Comparison of ENCODE assay signal across 10 mouse cellular contexts in genomic region chr12:57179465-57180188, GRCm38 (mm10). TPM values are rescaled to one million over a fixed set of nuclear protein-coding genes. Genes with fewer than 3 reads are reported as not detected.
A peak's percentile ranks its signal among the peaks of the same experiment; 100 is the strongest.
DNase-seq lines count a peak whose midpoint lies in the region; ATAC-seq lines count a peak whose summit lies in the region.
"Had no signal": no experiment of that assay in that cellular context is flagged by ENCODE, and none has a peak within 500 bp of the region (broad histone marks: within the 10 kb centered on the region; RNA-seq: fewer than 3 reads in every experiment).

No protein-coding gene starts in this region.

- H3K4me3 ChIP-seq in lung, embryonic 16.5 days (ENCODE audit: low read length) = no peak overlapping the region
- H3K4me3 ChIP-seq in embryonic facial prominence, embryonic 15.5 days (replicated peaks) = no peak overlapping the region
- H3K4me3 ChIP-seq in hindbrain, embryonic 11.5 days (ENCODE audit: low read depth, low read length) = no peak overlapping the region
- H3K4me3 ChIP-seq in kidney, embryonic 16.5 days (ENCODE audit: low read length) = no peak overlapping the region
- H3K4me3 ChIP-seq: liver, embryonic 15.5 days had no signal

- H3K9me3 ChIP-seq in lung, embryonic 16.5 days (ENCODE audit: control insufficient read depth, low read length) = no peaks in the 10 kb centered on the region
- H3K9me3 ChIP-seq in embryonic facial prominence, embryonic 15.5 days (replicated peaks) = no peaks in the 10 kb centered on the region
- H3K9me3 ChIP-seq in hindbrain, embryonic 11.5 days (ENCODE audit: control insufficient read depth, low read length) = no peaks in the 10 kb centered on the region
- H3K9me3 ChIP-seq in kidney, embryonic 16.5 days (ENCODE audit: low read length) = no peaks in the 10 kb centered on the region
- H3K9me3 ChIP-seq: liver, embryonic 15.5 days had no signal

- H3K27me3 ChIP-seq in lung, embryonic 16.5 days (ENCODE audit: control insufficient read depth, insufficient read depth, low read depth, low read length) = no peaks in the 10 kb centered on the region
- no peaks in the 10 kb centered on the region for H3K27me3 ChIP-seq in embryonic facial prominence, embryonic 15.5 days
- no peaks in the 10 kb centered on the region for H3K27me3 ChIP-seq in hindbrain, embryonic 11.5 days (ENCODE audit: control insufficient read depth, insufficient read depth, low read length)
- no peaks in the 10 kb centered on the region for H3K27me3 ChIP-seq in kidney, embryonic 16.5 days (ENCODE audit: insufficient read depth, low read length)
- H3K27me3 ChIP-seq: liver, embryonic 15.5 days had no signal

- ATAC-seq in lung, embryonic 16.5 days (ENCODE audit: low read depth) = 0 out of 2 replicates have a peak, but pooled peaks have one; percentile 26
- ATAC-seq in embryonic facial prominence, embryonic 15.5 days (ENCODE audit: insufficient number of reproducible peaks, low FRiP score, low TSS enrichment, low read depth) = 0 out of 2 replicates have a peak, but pooled peaks have one; percentile 39
- ATAC-seq in hindbrain, embryonic 11.5 days (ENCODE audit: low FRiP score) = peak; percentile 84
- ATAC-seq in kidney, embryonic 16.5 days (ENCODE audit: low FRiP score, low TSS enrichment) = no peak

- WGBS in lung, embryonic 16.5 days = 37% methylated on average over 5 of the region's 5 CpGs
- WGBS in embryonic facial prominence, embryonic 15.5 days = 26% methylated on average over 5 of the region's 5 CpGs
- WGBS in hindbrain, embryonic 11.5 days = 26% methylated on average over 5 of the region's 5 CpGs
- 46% methylated on average over 5 of the region's 5 CpGs for WGBS in kidney, embryonic 16.5 days

- 0 out of 2 replicates have a peak, but pooled peaks cover 5% of the 10 kb centered on the region for H3K4me1 ChIP-seq in lung, embryonic 16.5 days (replicated peaks; ENCODE audit: control insufficient read depth, insufficient read depth, low read length)
- H3K4me1 ChIP-seq in embryonic facial prominence, embryonic 15.5 days = no peaks in the 10 kb centered on the region
- no peaks in the 10 kb centered on the region for H3K4me1 ChIP-seq in hindbrain, embryonic 11.5 days (replicated peaks; ENCODE audit: control insufficient read depth, insufficient read depth, low read length)
- H3K4me1 ChIP-seq in kidney, embryonic 16.5 days (ENCODE audit: insufficient read depth, low read length) = no peaks in the 10 kb centered on the region

- no peak overlapping the region for H3K4me2 ChIP-seq in lung, embryonic 16.5 days (ENCODE audit: low read depth, low read length)
- H3K4me2 ChIP-seq in embryonic facial prominence, embryonic 15.5 days (replicated peaks) = no peak overlapping the region
- H3K4me2 ChIP-seq in hindbrain, embryonic 11.5 days (replicated peaks; ENCODE audit: low read depth, low read length) = no peak overlapping the region
- no peak overlapping the region for H3K4me2 ChIP-seq in kidney, embryonic 16.5 days (replicated peaks; ENCODE audit: low read depth, low read length)
- H3K4me2 ChIP-seq: liver, embryonic 15.5 days had no signal

- no peak overlapping the region for H3K27ac ChIP-seq in lung, embryonic 16.5 days (ENCODE audit: low read length)
- 0 out of 2 replicates have a peak overlapping the region, but pooled peaks have one; percentile 13 for H3K27ac ChIP-seq in embryonic facial prominence, embryonic 15.5 days (replicated peaks)
- H3K27ac ChIP-seq in hindbrain, embryonic 11.5 days (ENCODE audit: low read depth, low read length) = no peak overlapping the region
- H3K27ac ChIP-seq in kidney, embryonic 16.5 days (ENCODE audit: low read length) = no peak overlapping the region
- H3K27ac ChIP-seq: liver, embryonic 15.5 days had no signal

- H3K36me3 ChIP-seq in lung, embryonic 16.5 days (ENCODE audit: control insufficient read depth, insufficient read depth, low read length) = no peaks in the 10 kb centered on the region
- no peaks in the 10 kb centered on the region for H3K36me3 ChIP-seq in embryonic facial prominence, embryonic 15.5 days
- H3K36me3 ChIP-seq in hindbrain, embryonic 11.5 days (ENCODE audit: control insufficient read depth, insufficient read depth, low read length) = no peaks in the 10 kb centered on the region
- no peaks in the 10 kb centered on the region for H3K36me3 ChIP-seq in kidney, embryonic 16.5 days (ENCODE audit: insufficient read depth, low read length)
- H3K36me3 ChIP-seq: liver, embryonic 15.5 days had no signal

- no peak overlapping the region for H3K9ac ChIP-seq in lung, embryonic 16.5 days (ENCODE audit: low read length)
- no peak overlapping the region for H3K9ac ChIP-seq in embryonic facial prominence, embryonic 15.5 days
- H3K9ac ChIP-seq in hindbrain, embryonic 11.5 days (ENCODE audit: low read depth, low read length) = no peak overlapping the region
- no peak overlapping the region for H3K9ac ChIP-seq in kidney, embryonic 16.5 days (replicated peaks; ENCODE audit: low read length)
- H3K9ac ChIP-seq: liver, embryonic 15.5 days had no signal

- no peak for DNase-seq in lung, postnatal 10 days
- peak; percentile 69 for DNase-seq in hindbrain, embryonic 11.5 days (ENCODE audit: low spot score)
- DNase-seq in retina, postnatal 1 day = peak; percentile 81
- DNase-seq in c-Kit-positive CD71-positive TER-119-positive erythroid progenitor cells, embryonic 14.5 days (ENCODE audit: low spot score) = no peak
- no peak for DNase-seq in layer of hippocampus, postnatal 25 days (ENCODE audit: extremely low spot score in 1 of 2, low spot score in 1 of 2)
- DNase-seq: right cerebral cortex, postnatal 14 days had no signal

RNA-seq across cellular contexts. Expression of gene Slc25a21, which starts 17.6 kb away (rescaled TPM):
- polyA plus RNA-seq in lung, embryonic 16.5 days (2015; fragmentation: Nextera tagmentation; extraction: Ambion mirVana) = 0.30 and 0.45 TPM in 2 replicates
- polyA plus RNA-seq in embryonic facial prominence, embryonic 15.5 days (2015; fragmentation: Nextera tagmentation; extraction: Ambion mirVana) = 0.56 and 0.84 TPM in 2 replicates
- 1.2 and 1.5 TPM in 2 replicates for polyA plus RNA-seq in hindbrain, embryonic 11.5 days (2014; fragmentation: Nextera tagmentation; extraction: Ambion mirVana)
- 3.4 and 3.5 TPM in 2 replicates for polyA plus RNA-seq in kidney, embryonic 16.5 days (2015; fragmentation: Nextera tagmentation; extraction: Ambion mirVana)
- under 1 TPM; 0.37 to 0.49 TPM for total RNA-seq in layer of hippocampus, postnatal 25 days (2021)

RNA-seq across cellular contexts. Expression of gene Prps1l3, which starts 50.6 kb away (rescaled TPM):
- polyA plus RNA-seq in lung, embryonic 16.5 days (2015; fragmentation: Nextera tagmentation; extraction: Ambion mirVana) = 68.2 TPM in 2 replicates
- polyA plus RNA-seq in embryonic facial prominence, embryonic 15.5 days (2015; fragmentation: Nextera tagmentation; extraction: Ambion mirVana) = 50.5 and 51.9 TPM in 2 replicates
- 69.9 and 70.3 TPM in 2 replicates for polyA plus RNA-seq in hindbrain, embryonic 11.5 days (2014; fragmentation: Nextera tagmentation; extraction: Ambion mirVana)
- polyA plus RNA-seq in kidney, embryonic 16.5 days (2015; fragmentation: Nextera tagmentation; extraction: Ambion mirVana) = 81.7 and 86.3 TPM in 2 replicates
- 10 to 100 TPM; 15.5 to 18.0 TPM for total RNA-seq in layer of hippocampus, postnatal 25 days (2021)

RNA-seq across cellular contexts. Expression of gene Mipol1, which starts 50.6 kb away (rescaled TPM):
- polyA plus RNA-seq in lung, embryonic 16.5 days (2015; fragmentation: Nextera tagmentation; extraction: Ambion mirVana) = 8.6 and 8.7 TPM in 2 replicates
- 8.5 and 10.1 TPM in 2 replicates for polyA plus RNA-seq in embryonic facial prominence, embryonic 15.5 days (2015; fragmentation: Nextera tagmentation; extraction: Ambion mirVana)
- polyA plus RNA-seq in hindbrain, embryonic 11.5 days (2014; fragmentation: Nextera tagmentation; extraction: Ambion mirVana) = 7.4 and 8.4 TPM in 2 replicates
- polyA plus RNA-seq in kidney, embryonic 16.5 days (2015; fragmentation: Nextera tagmentation; extraction: Ambion mirVana) = 13.0 and 14.0 TPM in 2 replicates
- total RNA-seq in layer of hippocampus, postnatal 25 days (2021) = 1 to 10 TPM; 4.4 to 6.0 TPM

Comparison
In these comparisons a context has a peak if more than half of its experiments do, and no peak if none do; other contexts are left out.
1. DNase-seq: peak in hindbrain, embryonic 11.5 days (single experiment) and retina, postnatal 1 day (single experiment); none in lung, postnatal 10 days (single experiment), c-Kit-positive CD71-positive TER-119-positive erythroid progenitor cells, embryonic 14.5 days (single experiment) and layer of hippocampus, postnatal 25 days (0 of 2).